Mouse (Mus musculus): Measurements from ENCODE around the gene Add3.
A peak's percentile ranks its signal among the peaks of the same experiment; 100 is the strongest.

Add3 gene

DNA sequence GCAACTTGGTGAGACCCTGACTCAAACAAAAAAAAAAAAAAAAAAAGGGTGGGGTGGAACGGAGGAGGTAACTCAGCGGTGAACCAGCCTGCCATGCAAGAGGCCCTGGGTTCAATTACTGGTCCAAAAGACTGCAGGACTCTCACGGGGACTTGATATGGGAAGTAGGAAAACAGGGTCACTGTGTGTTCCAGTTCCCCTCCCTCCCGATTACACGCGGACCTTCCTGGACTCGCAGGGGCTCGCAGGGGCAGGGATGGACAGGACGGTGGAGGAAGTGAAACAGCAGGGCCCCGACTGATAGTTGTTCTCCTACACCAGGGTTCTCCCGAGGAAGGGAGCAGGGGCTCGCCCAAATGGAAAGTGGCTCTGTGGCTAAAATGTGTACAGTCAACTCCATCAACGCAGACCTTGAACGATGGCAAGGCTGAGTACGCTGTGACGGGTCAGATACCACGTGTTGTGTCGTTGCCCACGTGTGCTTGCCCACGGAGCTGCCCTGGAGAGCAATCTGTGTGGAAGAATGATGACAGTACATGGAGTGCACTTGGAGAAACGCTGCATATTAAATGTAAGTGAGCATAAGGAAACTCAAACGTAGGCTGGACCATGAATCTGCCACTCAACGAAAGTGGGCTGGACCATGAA lies 133.7 kb downstream of the Add3 start:
- no peak for DNase-seq

DNA sequence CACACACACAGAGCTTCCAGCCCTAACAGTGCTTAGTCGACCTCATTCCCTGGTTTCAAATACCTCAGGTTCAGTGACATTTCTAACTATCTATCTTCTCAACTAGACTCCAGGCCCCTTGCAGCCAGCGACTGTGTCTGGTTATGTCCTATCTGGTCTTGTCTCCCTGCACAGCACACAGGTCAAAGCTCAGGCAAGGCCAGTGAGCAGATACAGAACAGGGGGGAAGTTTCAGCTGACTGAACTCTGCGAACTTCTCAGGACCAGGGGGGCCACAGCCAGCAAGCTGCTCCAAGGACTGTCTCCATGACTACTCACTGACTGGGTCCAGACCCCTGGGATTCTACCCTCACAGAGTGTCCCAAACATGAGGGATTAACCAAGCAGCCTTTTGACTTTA lies 135.0 kb downstream of the Add3 start:
- no peak for DNase-seq

GRCm38 (mm10) chr19:53276902-53277707 lies 136.9 kb downstream of the Add3 start:
- DNase-seq = no peak

DNA sequence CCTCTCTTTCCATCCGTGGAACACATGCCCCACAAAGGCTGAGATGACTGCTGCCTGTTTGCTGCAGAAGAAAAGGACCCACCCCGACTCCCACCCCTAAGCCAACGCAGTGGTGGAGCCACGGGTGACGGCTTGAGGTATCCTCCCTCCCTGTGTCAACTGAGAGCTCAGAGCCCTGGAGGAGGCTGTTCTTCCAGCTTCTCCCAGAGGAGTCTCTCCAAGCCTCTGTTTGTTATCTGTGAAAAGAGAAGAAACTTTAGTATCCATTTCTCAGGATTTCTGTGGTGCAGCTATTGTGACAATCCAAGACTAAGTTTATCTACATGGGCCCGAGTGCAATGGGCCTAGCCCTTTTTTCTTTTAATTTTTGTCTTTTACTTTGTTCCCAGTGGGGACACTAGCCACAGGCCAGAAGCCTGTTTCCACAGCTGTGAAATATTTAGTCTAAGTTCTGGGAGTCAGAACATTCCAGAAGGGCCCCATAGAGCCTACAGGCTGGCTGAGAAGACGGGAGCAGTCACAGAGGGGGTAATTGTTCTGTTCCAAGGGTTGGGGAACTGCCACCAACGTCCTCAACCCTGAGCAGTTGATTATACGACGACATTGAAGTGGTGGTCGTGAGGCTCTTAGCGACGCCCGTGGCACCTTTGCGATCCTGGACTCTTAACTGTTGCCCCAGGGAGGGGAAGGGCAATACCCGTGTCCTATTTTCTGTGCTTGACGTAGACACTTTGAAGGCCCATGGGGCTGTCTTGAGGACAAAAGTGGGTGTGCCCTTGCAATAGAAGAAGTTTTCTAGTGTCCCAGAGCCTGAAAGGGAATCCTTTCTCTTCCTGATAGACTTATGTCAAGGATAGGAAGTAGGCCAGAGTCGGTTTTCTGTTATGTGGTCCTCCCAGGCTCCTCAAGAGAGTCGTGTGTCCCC lies 138.5 kb downstream of the Add3 start:
- no peak for DNase-seq

GRCm38 (mm10) chr19:53280254-53280653 lies 140.0 kb downstream of the Add3 start:
- no peak for DNase-seq

DNA sequence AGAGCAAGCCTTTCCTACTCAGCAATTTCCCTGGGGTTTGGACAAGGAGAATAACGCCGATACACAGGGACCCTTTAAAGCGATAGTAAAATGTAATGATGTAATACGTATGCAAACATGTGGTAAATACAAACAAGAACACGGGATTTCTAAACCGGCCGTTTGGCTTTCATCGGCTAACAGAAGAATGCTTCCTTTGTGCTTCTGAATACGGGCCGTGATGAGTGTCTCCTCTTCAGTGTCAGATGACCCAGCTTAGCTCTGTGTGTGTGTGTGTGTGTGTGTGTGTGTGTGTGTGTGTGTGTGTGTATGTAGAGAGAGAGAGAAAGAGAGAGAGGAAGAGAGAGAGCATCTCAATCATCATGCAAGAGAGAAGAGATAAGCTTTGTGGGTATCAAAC lies 142.3 kb downstream of the Add3 start:
- no peak for DNase-seq

- no peak for DNase-seq
Measured at GRCm38 (mm10) chr19:53283742-53284141, 143.5 kb downstream of the Add3 start.

DNA sequence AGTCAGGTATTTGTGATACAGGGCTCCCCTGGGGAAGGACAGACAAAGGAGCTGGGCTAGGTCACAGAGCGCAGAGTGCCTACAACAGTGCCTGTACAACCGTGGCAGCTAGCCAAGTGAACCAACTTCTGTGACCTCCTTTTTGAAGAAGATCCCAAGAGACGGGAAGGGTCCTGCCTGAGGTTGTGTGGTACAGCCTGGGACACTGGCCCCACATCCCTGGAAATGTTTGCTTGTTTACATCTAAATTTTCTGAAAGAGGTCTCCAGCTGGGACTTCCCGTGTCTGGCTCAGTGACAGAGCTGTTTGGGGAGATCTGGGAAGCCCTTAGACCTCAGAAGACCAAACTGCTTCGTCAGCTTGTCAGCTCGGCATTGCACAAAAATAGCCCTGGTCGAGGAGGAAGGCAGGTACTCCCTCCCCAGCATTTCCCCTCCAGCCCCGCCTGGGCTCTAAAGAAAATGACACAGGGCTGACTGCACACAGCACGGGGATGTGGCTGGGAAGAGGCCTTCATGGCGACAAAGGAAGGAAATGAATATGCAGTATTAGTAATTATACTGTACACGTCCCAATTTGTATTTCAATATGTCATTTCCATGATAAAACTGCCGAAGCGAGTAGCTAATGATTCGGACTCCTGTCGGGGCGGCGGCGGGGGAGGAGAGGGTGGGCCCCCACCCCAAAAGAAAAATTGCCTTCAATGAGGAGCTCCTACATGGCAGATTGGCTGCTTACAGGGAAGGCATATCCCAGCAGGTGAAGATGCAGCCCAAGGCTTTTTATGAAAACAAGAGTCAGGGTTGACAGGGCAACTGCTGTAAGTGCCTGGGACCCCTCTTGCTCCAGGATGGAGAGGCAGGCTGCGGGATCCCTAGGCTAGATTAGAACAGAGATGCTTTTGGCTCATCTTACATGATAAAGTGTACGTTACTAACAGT lies 144.3 kb downstream of the Add3 start:
- DNase-seq = peak; percentile 38 to 47

DNA sequence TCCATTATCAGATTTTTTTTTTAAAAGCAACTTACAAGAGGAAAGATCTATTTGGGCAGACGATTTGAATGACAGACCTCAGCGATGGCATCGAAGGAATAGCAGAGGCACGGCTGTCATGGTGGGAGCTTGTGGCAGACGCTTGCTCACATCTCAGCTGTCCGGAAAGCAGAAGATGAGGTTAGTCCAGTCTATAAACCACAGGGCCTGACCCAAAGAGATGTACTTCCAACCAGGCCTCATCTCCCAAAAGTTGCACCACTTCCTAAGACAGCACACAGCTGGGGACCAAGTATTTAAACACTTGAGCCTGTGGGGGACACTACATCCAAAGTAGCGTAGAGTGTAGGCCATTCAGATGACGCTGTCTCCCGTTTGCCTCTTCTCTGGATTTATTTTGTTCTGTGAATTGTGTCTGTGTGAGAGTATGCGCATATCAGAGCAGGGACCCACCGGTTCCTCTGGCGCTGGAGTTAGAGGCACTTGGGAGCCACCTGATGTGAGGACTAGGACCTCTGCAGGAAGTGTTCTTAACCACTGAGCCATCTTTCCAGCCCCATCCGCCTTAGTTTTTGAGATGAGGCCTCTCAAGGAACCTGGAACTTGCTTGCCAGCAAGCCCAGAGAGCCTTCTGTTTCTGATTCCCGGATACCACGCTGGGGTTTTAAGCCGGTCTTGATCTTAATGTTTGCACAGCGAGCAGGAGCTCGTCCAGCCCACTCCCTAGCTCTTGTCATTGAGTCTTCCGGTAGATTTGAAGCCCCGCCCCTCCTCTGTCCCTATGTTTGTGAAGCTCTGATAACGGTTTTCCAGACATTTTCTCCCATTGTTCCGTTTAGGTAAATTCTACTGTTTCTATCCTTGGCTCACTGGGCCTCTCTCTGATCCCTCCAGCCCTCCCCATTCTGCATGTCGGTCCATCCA lies 156.3 kb downstream of the Add3 start:
- no peak for DNase-seq

Data from cerebellum, postnatal 14 days (tissue).